Mouse (Mus musculus) B cell, adult 2 months (primary cell): Measurements from ENCODE around the gene Gtf2i.
A peak's percentile ranks its signal among the peaks of the same experiment; 100 is the strongest.

Source experiments
- DNase-seq, 2 experiments: peaks; one replicate each; pipeline ENCODE4 v3.0.0; 2022

Gene Gtf2i

DNA sequence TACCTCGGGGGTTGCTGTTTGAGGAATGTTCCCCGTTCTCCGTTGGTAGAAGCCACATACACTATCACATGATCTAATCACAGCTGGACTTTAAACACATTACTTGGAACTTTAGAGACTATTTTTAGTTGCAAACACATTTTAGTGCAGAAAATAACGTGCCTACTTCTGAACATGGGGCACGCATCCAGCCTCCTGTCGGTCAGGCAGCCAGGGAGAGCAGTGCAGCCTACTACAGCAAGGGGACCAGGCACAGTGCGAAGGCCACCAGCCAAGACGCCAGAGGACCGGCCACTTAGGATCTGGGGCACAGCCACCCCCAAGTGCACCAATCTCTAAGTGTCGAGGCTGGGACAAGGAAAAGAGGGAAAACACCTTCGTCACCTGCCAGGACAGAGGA is 39.5 kb downstream of the Gtf2i start:
- no peak for DNase-seq

DNA sequence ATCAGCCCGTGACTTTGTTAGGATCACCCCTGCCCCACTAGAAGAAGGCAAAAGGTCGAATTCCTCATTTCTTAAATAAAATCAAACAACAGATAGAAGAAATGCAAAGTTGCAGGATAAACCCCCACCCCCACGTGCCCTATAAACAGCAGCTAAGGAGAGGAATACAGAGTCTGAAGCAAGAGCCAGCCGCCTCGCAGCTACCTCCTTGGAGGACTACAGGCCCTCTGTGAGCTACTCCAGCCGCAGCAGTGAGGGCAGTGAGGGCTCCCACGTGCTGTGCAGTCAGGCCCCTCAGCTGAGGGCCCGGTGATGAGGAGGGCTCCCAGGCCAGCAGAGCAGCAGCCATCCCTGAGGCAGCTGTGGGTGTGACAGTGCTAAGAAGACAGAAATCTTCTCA is 40.8 kb downstream of the Gtf2i start:
- no peak for DNase-seq

DNA sequence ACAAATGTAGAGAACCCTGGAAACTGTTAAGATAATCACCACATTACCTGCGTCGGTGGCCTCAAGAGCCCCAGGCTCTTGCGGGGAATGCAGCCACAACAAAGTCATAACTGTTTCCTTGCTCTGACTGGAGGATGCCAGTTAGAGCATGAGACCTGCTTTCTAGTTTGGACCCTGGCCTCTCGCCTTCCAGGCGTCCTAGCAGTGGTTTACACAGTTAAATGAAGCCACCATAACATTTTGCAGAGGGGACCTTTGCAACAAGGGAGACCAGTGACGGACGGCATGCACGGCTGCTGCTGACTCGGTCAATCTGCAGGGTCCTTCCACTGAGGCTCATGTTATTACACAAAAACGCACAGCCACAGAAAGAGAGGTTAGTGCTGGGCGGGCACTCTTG is 41.8 kb downstream of the Gtf2i start:
- no peak for DNase-seq

DNA sequence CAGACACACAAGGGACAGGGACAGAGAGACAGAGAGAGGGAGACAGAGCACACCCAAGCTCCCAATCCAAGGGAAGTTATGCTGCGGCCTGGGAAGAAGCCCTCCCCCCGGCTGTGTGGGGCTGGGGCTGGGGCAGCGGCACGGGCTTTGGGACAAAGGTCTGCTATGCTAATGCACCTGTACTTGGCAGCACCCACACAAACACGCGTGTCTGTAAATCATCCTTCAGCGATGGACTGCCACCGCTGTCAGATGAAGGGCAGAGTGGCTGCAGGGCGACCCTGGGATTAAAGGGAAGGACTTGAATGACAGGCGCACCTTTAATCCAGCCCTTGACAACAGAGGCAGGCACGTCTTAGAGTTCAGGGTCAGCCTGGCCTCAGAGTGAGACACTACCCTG is 43.1 kb downstream of the Gtf2i start:
- DNase-seq = no peak

DNA sequence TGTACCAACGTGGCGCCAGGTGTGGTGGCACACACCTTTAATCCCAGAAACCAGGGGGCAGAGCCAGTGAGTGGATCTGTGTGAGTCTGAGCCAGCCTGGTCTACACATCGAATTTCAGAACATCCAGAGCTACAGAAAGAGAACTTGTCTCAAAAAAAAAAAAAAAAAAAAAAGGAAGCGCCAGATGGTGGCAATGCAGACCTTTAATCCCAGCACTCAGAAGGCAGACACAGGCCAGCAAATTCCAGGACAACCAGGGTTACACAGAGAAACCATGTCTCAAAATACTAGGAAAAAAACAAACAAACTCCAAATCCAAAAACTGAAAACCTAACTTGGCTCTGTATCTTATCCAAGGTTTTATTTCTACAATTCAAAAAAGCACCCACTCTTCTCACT is 44.0 kb downstream of the Gtf2i start:
- DNase-seq = no peak

DNA sequence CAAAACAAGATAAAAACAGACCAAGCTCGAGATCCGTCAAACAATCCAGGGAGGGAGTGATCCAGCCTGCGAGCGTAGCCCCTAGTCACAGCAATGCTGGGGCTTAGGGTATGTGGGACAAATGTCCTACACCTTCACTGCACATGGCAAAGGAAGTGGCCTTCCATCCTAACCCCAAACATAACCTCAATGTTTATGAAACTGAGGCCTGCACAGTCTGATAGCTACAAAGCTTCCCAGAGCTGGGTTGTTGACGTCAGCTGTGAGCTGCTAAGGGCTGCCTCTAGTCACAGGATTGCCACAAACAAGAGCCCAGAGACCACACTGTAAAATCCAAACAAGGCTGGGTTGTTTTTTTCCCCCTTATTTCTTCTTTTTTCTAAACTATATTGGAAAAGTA is 44.8 kb downstream of the Gtf2i start:
- no peak for DNase-seq

DNA sequence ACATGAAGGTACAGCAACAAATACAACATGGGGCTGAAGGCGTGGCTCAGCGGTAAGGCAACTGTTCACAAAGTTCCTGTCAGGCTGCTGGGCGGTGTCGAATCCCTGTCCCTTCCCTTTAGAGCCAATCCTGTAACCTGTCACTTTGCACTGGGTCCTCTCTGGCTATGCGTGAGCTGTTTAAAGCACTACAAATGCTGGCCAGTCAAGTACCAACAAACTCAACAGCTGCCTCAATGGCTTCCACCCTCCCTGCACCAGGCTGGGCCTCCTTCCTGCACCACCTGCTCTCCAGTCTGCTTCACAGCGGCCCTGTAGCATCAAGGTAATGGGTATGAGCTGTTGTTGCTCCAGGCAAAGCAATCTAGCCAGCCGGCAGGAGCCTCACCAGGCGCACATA is 45.8 kb downstream of the Gtf2i start:
- DNase-seq = no peak

DNA sequence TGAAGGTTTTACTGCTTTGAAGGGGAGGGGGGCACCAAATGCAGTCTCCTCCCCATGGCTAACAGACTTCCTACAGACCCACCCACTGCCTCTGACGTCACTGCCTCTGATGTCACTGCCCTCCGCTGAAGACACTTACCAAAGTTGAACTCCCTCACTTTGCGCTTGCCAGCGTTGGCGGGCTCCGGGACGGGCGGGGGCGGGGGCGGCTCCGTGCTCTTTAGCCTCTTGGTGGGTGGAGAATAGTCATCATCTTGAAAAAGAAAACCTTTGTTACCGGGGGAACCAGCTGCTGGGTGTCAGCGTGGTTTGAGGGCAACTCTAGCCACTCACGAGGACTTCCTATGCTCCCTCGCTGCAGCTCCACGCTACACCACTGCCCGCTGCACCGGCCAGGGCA is 48.2 kb downstream of the Gtf2i start:
- DNase-seq = no peak

DNA sequence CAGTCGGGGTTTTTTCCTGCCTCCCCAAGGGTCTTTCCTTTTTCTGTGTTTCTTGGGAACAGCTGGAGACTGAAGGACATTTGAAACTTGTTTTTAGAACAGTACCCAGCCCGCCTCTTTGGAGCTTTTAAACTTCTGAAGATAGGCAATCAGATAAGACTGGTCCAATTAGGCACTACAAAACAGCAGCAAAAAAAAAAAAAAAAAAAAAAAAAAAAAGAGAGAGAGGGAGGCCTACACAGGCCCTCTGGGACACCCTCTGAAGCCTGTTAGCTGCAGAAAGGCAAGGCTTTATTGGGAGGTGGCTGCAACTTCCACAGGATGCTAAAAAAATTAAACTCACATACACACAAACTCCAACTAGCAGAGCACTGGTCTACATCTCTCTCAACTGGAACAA is 48.7 kb downstream of the Gtf2i start:
- no peak for DNase-seq

DNA sequence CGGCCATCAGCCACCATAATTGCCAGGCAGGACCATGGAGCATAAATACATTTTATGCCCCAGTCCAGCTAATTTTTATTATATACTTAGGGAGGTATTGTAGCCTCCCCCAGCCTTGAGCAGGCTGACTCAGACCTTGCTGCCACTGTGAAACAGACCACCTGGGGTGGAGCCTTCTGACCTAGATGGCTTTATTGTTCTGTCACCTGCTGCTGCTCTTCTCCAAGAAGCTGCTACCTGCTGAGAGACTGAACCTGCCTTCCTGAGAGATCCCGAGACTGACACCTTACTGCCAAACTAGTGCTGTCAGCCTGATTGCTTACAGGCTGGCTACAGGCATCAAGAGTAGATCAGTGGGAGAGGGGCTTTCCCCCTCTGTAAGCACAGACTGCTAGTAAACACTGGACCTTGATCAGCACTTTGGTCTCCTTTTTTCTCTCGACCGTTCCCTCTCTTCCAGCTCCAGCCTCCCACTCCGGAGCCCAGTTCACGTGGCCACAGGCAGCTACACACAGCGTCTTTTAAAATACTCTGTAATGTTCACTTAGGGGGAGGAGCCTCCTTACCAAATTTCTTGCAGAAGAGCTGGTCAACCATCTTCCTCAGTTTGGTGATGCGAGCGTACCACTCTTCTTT is 54.4 kb downstream of the Gtf2i start:
- DNase-seq = no peak

DNA sequence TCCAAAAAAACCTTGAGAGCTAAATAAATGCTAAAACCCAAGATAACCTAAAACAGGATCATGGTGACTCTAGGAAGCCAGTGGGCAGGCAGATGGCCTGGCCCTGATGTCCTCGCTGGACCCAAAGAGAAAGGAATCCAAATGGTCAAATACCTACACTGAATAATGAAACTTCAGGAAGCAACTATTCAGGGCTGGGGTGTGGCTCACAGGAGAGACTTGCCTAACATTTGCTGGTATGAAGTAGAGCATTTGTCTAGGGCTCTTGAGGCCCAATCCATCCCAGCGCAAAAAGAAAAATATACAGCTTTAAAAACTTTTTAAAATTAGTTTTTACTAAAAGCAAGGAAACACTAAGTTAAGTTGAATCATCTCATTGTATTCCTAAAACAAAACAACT is 55.6 kb downstream of the Gtf2i start:
- no peak for DNase-seq

DNA sequence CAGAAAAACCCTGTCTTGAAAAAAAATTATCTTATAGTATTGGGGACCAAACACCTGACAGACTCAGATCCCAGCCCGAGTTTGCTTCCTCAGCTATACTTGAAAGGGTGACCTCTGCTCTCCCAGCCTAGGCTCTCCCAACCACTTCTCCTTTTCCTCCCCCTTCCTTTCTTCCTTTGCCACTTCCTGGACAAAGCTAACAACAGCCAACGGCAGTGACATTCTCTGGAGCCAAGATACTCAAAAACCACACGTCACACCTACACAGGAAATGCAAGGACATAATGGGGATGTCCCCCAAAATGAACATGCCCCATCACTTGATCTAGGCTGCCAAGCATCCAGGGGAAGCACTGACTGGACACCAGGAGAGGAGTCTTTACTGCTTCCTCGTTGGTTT is 56.2 kb downstream of the Gtf2i start:
- no peak for DNase-seq

DNA sequence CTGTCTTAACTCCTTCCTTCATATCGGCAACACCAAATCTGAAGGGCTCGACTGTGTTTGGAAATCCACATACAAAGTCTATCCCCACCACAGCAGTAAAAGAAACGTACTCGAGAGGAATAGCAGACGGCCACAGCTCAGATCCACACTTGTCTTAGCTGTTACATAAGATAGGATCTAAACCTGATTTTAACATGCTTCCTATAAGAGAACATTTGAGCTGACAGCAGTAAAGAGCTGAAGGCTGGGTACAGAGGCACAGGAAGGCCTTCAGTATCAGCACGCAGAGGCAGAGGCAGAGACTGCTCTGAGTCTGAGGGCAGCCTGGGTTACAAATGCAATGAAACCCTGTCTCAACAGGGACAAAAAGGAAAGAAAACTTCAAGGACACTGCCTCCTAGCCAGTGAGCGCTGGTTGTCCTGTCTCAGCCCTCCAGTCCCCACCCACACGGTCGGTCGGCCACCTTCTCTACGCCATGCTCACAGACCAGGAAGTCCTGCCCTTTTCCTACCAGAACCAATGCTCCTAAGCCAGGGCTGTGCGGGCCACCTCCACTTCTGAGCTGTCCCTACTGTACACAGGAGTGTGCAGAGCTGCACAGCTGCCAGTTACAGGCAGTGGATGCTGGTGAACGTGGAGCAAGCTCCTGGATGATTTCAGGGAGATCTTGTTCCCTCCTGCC is 57.1 kb downstream of the Gtf2i start:
- DNase-seq = no peak

DNA sequence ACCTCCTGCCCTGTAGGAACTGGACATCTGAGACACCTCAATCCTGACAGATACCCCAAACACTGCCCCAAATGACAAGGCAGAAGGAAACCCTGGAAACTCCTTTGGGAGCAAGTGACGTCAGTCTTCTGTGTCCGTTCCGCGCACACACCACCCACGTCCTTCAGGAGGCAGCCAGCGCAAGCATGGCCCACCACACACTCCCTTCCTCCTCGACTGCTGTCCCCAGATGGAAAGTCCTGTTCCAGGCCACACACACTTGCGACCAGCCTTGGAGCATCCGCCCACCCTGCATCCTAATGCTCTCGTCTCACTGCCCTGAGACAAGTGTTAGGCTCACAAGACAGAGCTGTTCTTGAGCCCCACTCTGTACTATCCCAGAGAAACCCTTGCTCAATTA is 59.3 kb downstream of the Gtf2i start:
- no peak for DNase-seq

DNA sequence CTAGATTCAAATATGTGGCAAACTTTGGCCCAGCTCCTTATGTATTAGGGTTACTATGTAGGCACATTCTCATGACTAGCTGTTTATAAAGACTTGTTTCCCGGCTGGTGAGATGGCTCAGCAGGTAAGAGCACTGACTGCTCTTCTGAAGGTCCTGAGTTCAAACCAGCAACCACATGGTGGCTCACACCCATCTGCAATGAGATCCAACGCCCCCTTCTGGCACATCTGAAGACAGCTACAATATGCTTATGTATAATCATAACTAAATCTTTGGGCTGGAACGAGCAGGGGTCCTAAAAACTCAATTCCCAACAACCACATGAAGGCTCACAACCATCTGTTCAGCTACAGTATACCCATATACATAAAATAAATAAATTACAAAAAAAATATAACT is 60.8 kb downstream of the Gtf2i start:
- DNase-seq = peak; percentile 61 to 70

DNA sequence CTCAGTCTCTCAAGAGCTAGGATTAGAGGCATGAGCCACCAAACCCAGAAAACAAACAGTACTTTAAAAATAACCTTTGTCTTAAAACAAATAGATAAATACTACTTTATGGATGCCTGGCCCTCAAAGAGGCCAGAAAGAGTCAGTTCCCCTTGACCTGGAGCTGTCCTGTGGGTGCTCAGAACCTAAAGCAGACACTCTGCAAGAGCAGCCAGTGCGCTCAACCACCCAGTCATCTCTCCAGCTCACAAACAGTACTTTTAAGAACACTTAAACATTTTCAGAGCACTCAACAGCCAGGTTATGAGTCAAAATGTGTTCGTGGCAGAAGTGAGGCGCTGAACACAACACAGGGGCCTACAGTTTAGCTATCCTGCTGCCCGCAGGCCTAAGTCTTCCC is 63.5 kb downstream of the Gtf2i start:
- no peak for DNase-seq

DNA sequence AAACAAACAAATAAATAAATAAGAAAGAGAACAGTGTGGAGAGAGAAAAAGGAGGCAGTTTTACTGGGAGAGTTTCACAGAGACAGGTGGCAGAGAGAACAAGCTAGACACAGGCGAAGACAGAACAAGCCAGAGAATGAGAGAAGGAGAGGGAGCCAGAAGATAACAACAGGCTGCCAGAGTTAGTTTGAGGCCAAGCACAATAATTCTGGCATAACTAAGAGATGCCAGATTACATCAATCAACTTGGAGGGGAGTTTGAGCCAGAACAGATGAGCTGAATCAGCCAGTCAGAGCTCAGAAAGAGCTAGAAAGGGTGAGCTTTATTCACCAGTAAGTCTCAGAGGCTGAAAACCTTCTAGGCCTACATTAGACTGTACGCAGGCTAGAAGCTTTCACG is 64.0 kb downstream of the Gtf2i start:
- DNase-seq = no peak

DNA sequence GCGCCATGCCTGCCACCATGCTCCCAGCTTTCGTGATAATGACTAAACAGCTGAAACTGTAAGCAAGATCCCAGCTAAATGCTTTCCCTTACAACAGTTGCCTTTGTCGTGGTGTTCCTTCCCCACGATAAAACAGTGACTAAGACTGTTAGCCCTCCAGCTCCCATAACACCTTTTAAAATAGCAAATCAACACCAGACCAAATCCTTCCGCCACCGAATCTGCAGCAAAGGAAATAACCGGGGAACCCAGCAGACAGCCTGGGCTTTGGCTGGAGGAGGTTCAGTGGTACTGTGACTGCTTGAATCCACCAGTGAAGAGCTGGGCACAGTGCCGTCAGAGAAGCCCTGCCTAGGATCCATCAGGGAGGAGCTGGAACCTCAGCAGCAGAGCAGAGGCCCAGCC is 65.3 kb downstream of the Gtf2i start:
- DNase-seq = no peak

DNA sequence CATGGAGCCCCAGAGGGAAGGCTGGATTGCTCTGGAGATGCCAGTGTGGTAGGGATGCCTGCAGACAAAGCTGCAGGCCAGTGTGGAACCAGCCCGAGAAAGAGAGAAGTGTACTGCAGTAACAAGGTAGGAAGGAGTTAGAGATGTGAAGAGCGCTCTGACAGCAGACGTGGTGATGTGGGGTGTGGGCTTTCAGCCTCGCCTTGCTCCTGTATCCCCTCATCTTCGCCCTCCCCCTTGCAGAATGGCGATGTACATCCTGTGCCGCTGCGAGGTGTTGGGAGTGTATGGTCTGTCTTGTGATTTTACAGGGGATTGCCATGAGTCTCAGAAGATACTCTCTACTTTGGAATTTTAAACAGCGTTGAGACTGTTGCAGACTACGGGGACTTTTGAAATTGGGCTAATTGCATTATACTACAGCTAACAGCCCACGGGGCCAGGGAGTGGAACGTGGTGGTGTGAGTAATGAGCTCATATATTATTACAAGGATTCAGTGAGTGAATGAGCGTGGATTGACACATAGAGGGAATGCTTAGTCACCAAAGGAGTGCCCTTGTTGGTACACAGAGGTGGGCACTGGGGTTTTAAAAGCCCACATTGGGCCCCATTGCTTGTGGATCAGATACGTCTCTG is 65.8 kb downstream of the Gtf2i start:
- DNase-seq = no peak

DNA sequence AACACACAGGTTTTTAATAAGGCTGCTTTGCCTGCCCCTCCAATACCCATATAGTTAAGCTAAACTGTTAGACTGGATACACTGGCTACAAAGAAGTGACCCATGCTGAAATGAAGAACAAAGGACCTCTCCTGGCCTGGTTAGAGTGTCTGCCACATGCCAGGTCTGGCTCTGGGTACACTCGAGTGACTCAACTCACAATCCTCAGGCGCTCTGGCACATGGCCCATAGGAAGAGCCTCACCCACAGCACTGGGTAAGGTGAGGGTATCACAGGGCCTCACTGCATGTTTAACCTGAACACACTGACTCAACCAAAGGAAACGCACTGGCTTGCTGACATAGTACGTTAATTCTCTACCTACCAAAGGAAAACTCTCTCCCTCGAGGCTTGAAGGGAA is 68.4 kb downstream of the Gtf2i start:
- DNase-seq = no peak

DNA sequence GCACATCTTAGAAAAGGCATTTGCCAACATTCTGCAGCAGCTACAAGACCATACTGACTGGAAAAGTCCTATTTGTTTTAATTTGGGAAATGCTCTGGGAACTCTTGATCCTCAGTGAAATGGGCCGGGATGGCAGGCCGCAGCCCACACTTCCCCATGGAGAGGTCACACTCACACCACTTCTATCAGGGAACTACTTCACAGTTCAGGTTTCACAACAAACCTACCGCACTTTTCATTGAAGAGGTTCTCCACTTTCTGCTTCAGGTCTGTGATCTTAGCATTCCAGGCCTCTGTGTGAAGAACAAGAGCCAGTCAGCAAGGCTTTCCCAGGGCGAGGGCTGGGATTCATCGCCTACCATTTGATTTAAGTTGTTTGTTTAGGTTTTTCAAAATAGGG is 69.7 kb downstream of the Gtf2i start:
- DNase-seq = no peak

DNA sequence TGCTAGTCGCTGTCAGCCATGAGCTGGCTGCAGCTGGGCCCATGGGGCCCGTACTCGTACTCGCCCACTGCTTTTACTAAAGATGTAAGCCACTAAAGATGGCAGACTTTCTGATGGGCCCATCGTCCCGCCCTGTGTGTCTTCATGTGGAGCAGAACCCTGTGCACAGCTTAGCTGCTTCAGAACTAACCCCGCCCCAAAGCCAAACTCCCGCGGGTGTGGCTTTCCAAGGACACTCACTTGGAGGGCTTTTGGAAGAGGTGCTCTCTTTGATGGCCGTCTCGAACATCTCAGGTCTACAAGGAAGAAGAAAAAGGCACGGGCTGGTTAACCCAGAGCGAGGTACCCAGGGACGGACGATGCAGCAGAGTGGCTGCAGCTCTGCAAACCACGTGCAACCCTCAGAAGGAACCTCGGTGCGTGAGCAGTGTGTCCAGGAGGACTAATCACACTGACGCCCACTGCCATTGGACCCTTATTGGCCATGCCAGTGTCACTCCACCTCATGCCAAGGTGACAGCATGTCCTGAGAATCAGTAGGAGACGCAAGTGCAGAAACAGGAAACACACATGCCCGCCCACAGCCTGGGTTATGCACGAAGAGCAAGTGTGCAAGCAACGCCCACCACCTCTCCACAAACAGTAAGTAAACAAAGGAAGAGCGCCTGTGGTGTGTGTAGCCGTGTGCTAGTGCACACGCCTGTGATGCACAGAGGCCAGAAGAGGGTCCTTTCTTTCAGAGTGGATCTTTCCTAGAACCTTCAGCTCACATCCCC is 70.7 kb downstream of the Gtf2i start:
- DNase-seq = no peak

DNA sequence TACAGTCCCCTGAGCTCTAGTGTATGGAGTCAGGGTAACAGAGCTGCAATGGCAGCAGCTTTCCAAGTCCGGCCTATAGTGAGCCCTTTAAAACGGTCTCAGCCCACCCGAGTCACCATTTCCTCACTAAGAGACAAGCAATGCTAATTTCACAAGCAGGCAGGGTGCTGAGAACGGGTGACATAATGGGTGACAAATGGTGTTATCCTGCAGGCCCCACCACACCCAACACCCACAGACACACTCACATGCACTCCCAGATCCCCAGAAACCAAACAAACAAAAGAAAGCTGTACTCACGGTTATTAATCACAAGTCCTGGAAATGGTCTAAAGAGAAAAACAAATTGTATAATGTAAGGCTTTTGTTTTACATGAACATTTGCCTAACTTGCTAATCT is 72.7 kb downstream of the Gtf2i start:
- DNase-seq = no peak
